Mouse (Mus musculus) forebrain, embryonic 15.5 days (tissue): ENCODE results near the gene Pom121l2. TPM values are rescaled to one million over a fixed set of nuclear protein-coding genes. Genes with fewer than 3 reads are reported as not detected.
A peak's percentile ranks its signal among the peaks of the same experiment; 100 is the strongest.
"Not testable (repeated sequence)": the region's sequence is repeated elsewhere in the genome, so short reads cannot be mapped to it uniquely, and the experiment has no call there.

Source experiments
- ATAC-seq: fragments of 200-750 bp; cut with Nextera tagmentation; replicated peaks from 2 replicates; pipeline ENCODE4 v1.8.0; 2017; ENCODE audit warnings: mild to moderate bottlenecking, moderate TSS enrichment, moderate library complexity
- H3K27ac ChIP-seq: fragments of 300-500 bp; sonication (generic); replicated peaks from 2 replicates; pipeline ENCODE4 v1.5.1; 2015; ENCODE audit warnings: mild to moderate bottlenecking, inconsistent platforms
- H3K27me3 ChIP-seq: fragments of 300-500 bp; sonication (generic); 2 replicates; pipeline ENCODE4 v1.6.1; 2015; ENCODE audit warnings: inconsistent platforms
- H3K36me3 ChIP-seq: fragments of 300-500 bp; sonication (generic); 2 replicates; pipeline ENCODE4 v1.6.1; 2015; ENCODE audit warnings: mild to moderate bottlenecking, inconsistent platforms
- H3K4me1 ChIP-seq: fragments of 300-500 bp; sonication (generic); 2 replicates; pipeline ENCODE4 v1.6.1; 2015; ENCODE audit warnings: inconsistent platforms
- H3K4me2 ChIP-seq: fragments of 300-500 bp; sonication (generic); replicated peaks from 2 replicates; pipeline ENCODE4 v1.6.1; 2015; ENCODE audit warnings: mild to moderate bottlenecking, inconsistent platforms
- H3K4me3 ChIP-seq: fragments of 300-500 bp; sonication (generic); 2 replicates; pipeline ENCODE4 v1.5.1; 2015; ENCODE audit warnings: mild to moderate bottlenecking, inconsistent platforms
- H3K9ac ChIP-seq: fragments of 300-500 bp; sonication (generic); replicated peaks from 2 replicates; pipeline ENCODE4 v1.6.1; 2015; ENCODE audit warnings: mild to moderate bottlenecking, inconsistent platforms
- H3K9me3 ChIP-seq: fragments of 300-500 bp; sonication (generic); 2 replicates; pipeline ENCODE4 v1.6.1; 2016; ENCODE audit warnings: inconsistent platforms
- WGBS: fragments of 180-500 bp; shearing (Covaris S2); methylation state at CpG from one replicate; pipeline ENCODE4 v1.1.7; 2015; ENCODE audit warnings: mixed read lengths; 5-methylcytosine and 5-hydroxymethylcytosine counted together
- polyA plus RNA-seq: library from polyadenylated mRNA; unstranded; fragments of >200 nt; fragmentation: Nextera tagmentation; extraction: Ambion mirVana; gene quantifications from 2 replicates; pipeline ENCODE4 v1.2.1, GENCODE M21; 2015

Gene Pom121l2
- polyA plus RNA-seq, 1 experiment from 2014 or later = not detected

GRCm38 (mm10) chr13:22026058-22027031, 45.4 kb downstream of the Pom121l2 start:
- peak; percentile 69 for ATAC-seq
- Histone ChIP-seq H3K9ac (peak overlapping the region; percentile 41), H3K4me3 (peak overlapping the region; percentile 49), H3K27ac (peak overlapping the region; percentile 67), H3K4me2 (peak overlapping the region; percentile 63), H3K27me3 (no peaks in the 10 kb centered on the region), H3K9me3 (no peaks in the 10 kb centered on the region), H3K36me3 (no peaks in the 10 kb centered on the region), H3K4me1 (peaks cover 20% of the 10 kb centered on the region)
- WGBS = 1% methylated on average over 35 of the region's 35 CpGs

DNA sequence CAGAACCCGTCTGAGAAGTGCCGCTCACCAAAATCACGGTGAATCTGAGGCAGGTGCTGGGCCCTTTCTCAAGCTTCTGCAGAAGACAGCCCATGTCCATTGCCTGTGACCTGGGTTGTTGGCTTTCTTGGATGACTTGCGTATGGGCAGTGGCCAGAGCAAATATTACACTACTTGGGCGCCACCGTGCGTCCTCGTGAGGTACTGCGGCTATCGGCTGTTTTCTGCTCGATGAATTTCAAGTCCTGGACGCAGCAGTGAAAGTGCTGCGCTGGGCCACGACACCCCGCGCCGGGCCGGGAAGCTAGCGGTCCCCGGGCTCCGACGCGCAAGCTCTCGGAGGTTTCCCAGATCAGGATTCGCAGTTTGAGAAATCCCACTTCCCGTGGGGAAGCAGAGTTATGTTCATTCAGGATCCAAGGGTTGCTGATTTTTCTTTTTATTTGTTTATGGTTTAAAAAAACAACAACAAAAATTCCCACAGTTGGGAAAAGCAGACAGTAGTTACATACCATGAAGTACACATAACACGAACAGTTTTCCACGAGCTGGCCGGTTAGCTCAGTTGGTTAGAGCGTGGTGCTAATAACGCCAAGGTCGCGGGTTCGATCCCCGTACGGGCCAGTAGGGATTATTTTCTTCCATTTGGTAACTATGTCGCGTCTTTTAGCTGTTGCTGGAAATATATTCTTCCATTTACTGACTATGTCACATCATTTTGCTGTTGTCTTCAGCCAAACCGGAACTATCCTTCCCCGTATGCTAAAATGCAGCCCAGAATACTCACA, 47.9 kb downstream of the Pom121l2 start:
- peak overlapping the region; percentile 63 for H3K4me2 ChIP-seq
- no peaks in the 10 kb centered on the region for H3K9me3 ChIP-seq
- ATAC-seq = peak; percentile 70
- peaks cover 11% of the 10 kb centered on the region for H3K4me1 ChIP-seq
- H3K4me3 ChIP-seq = peak overlapping the region; percentile 57
- H3K36me3 ChIP-seq = no peaks in the 10 kb centered on the region
- peak overlapping the region; percentile 64 for H3K9ac ChIP-seq
- H3K27me3 ChIP-seq = no peaks in the 10 kb centered on the region
- under 1% methylated on average over 40 of the region's 40 CpGs for WGBS
- H3K27ac ChIP-seq = peak overlapping the region; percentile 80

DNA sequence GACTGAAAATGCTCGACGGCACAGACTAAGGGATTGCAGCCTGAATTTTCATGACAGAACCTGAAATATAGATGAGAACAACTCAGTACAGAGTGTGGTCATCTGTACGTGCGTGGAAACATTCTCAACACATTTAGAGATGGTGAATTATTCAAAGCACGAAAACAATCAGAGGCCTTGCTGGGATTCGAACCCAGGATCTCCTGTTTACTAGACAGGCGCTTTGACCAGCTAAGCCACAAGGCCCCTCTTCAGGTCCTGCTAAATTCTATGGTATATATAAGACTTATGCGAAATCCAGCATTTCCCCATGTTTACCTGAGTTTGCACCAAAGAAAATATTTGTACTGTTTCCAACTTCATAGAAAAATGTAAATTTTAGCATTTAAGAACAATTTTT, 48.9 kb downstream of the Pom121l2 start:
- no peaks in the 10 kb centered on the region for H3K27me3 ChIP-seq
- H3K4me2 ChIP-seq = no peak overlapping the region
- no peak overlapping the region for H3K4me3 ChIP-seq
- peaks cover 18% of the 10 kb centered on the region for H3K4me1 ChIP-seq
- 29% methylated on average over 8 of the region's 8 CpGs for WGBS
- no peak overlapping the region for H3K9ac ChIP-seq
- no peak for ATAC-seq
- no peak overlapping the region for H3K27ac ChIP-seq
- no peaks in the 10 kb centered on the region for H3K9me3 ChIP-seq
- no peaks in the 10 kb centered on the region for H3K36me3 ChIP-seq

DNA sequence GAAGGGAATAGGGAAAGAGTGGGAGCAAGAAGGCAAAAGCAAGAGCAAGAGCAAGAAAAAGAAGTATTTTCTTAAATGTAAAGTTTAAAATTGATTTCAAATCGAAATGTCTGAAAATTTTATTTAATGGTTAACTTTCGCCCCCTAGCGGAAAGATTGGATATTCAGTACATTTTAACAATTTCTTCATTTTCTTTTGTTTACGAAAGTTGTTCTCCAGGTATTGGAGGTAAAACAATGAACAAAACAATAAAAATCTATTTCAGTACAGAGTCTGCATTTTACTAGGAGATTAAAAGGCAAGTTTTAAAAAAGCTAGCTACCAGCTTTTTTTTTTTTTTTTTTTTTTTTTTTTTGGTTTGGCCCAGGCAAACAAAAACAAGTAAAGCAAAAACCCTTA, 49.5 kb downstream of the Pom121l2 start:
- no peak overlapping the region for H3K27ac ChIP-seq
- ATAC-seq = no peak
- H3K4me1 ChIP-seq = peaks cover 19% of the 10 kb centered on the region
- H3K9ac ChIP-seq = no peak overlapping the region
- no peak overlapping the region for H3K4me3 ChIP-seq
- H3K36me3 ChIP-seq = no peaks in the 10 kb centered on the region
- no peak overlapping the region for H3K4me2 ChIP-seq
- no peaks in the 10 kb centered on the region for H3K9me3 ChIP-seq
- 12% methylated on average over 4 of the region's 4 CpGs for WGBS
- H3K27me3 ChIP-seq = no peaks in the 10 kb centered on the region

DNA sequence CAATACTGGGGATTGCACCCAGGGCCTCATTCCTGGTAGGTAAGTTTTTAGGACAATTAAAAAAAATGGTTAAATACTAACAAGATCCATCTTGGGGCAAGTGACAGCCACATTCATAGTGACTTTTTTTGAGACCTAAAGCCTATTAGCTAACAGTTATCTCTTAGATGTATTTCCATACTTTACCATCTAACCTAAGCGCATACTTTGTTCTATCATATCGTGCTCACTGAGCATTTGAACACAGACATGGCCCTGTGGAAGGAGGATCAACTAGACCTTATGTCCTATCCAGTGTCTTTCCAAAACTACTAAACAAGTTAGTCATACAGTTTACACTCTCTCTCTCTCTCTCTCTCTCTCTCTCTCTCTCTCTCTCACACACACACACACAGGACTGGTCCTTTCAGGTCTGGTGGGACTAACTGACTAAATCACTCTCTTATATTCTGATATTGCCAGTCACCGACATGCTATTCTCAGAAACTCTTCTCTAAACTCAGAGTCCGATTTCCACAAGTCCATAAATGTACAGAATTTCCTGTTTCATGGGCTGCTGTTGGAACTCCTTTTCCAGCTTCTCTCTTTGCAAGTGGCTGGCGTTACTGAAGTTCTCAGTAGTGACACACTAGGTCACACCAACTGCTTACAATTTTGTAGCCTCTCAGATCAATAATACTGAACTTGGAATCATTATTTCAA, 52.9 kb downstream of the Pom121l2 start:
- WGBS = 42% methylated on average over 5 of the region's 5 CpGs
- H3K4me1 ChIP-seq = peaks cover 20% of the 10 kb centered on the region
- ATAC-seq = no peak
- peak overlapping the region; percentile 49 for H3K9ac ChIP-seq
- peak overlapping the region; percentile 53 for H3K4me2 ChIP-seq
- no peaks in the 10 kb centered on the region for H3K9me3 ChIP-seq
- no peaks in the 10 kb centered on the region for H3K27me3 ChIP-seq
- no peak overlapping the region for H3K27ac ChIP-seq
- H3K4me3 ChIP-seq = peak overlapping the region; percentile 46; the same call in 1 of the 2 replicates
- no peaks in the 10 kb centered on the region for H3K36me3 ChIP-seq

GRCm38 (mm10) chr13:22034443-22035266, 53.7 kb downstream of the Pom121l2 start:
- peak; percentile 32; the same call in 1 of the 2 replicates for ATAC-seq
- Histone ChIP-seq H3K4me1 (peaks cover 17% of the 10 kb centered on the region), H3K4me3 (peak overlapping the region; percentile 46), H3K9me3 (no peaks in the 10 kb centered on the region), H3K9ac (peak overlapping the region; percentile 49), H3K4me2 (peak overlapping the region; percentile 53), H3K27me3 (no peaks in the 10 kb centered on the region), H3K36me3 (no peaks in the 10 kb centered on the region), H3K27ac (peak overlapping the region; percentile 65)
- under 1% methylated on average over 14 of the region's 14 CpGs for WGBS

- WGBS = under 1% methylated on average over 30 of the region's 69 CpGs
- H3K4me2 ChIP-seq = peak within 1 kb of the TSS; percentile 53
- not testable (repeated sequence) for H3K9me3 ChIP-seq, H3K27me3 ChIP-seq, H3K36me3 ChIP-seq
- peak within 1 kb of the TSS; percentile 46 for H3K4me3 ChIP-seq
- peak; percentile 99 for ATAC-seq
- H3K27ac ChIP-seq = peak within 1 kb of the TSS; percentile 70
- peak within 1 kb of the TSS; percentile 49 for H3K9ac ChIP-seq
- H3K4me1 ChIP-seq = peaks cover 25% of the 10 kb centered on the region
Observed at GRCm38 (mm10) chr13:22035267-22036148, 54.5 kb downstream of the Pom121l2 start, which contains the start of the genes Hist1h2ah and Hist1h2bk. Gene Hist1h2ah (minus strand): TSS chr13:22035568. Gene Hist1h2bk (plus strand): TSS chr13:22035870.

DNA sequence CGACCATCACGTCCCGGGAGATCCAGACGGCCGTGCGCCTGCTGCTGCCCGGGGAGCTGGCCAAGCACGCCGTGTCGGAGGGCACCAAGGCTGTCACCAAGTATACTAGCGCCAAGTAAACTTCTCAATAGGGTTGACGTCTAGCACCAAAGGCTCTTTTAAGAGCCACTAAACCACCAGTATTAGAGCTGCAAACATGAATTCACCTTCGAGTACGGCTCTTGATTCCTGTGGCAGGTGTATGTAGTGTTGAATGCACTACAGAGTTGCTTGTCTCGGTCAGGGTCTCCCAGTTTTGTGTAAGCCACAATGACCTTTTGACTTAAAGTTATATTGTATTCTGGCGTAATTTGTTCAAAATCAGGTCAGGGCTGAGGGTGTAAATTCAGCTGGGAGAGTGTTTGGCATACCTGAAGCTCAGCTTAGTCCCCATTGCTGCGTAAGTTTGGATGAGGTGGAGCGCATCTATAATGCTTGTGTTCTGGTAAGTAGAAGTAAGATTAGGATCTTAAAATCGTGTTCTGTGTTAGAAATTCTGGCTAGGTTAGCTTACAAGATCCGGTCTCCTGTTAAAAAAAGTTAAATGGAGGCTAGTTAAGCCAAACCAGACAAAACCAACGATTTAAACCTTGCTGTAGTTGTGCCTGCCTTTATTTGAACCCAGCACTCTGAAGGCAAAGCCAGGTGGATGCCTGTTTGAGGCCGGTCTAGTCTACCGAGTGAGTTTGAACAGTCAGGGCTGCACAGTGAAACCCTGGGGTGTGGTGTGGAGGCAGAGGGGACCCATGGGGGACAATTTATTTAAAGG, 55.4 kb downstream of the Pom121l2 start:
- H3K4me1 ChIP-seq = peaks cover 30% of the 10 kb centered on the region
- H3K4me2 ChIP-seq = peak overlapping the region; percentile 53
- H3K27ac ChIP-seq = peak overlapping the region; percentile 70
- H3K4me3 ChIP-seq = peak overlapping the region; percentile 46
- WGBS = 1% methylated on average over 23 of the region's 23 CpGs
- H3K9me3 ChIP-seq = no peaks in the 10 kb centered on the region
- no peak; the same call in 1 of the 2 replicates for ATAC-seq
- no peaks in the 10 kb centered on the region for H3K27me3 ChIP-seq
- peak overlapping the region; percentile 46 for H3K9ac ChIP-seq
- H3K36me3 ChIP-seq = no peaks in the 10 kb centered on the region

- H3K27ac ChIP-seq = peak overlapping the region; percentile 70
- peak overlapping the region; percentile 46 for H3K9ac ChIP-seq
- no peaks in the 10 kb centered on the region for H3K36me3 ChIP-seq
- H3K27me3 ChIP-seq = no peaks in the 10 kb centered on the region
- H3K4me2 ChIP-seq = peak overlapping the region; percentile 53; the same call in 1 of the 2 replicates
- no peak for ATAC-seq
- peaks cover 36% of the 10 kb centered on the region for H3K4me1 ChIP-seq
- H3K4me3 ChIP-seq = peak overlapping the region; percentile 46
- H3K9me3 ChIP-seq = no peaks in the 10 kb centered on the region
- WGBS = 58% methylated on average over 3 of the region's 3 CpGs
Observed at GRCm38 (mm10) chr13:22036986-22037385, 56.0 kb downstream of the Pom121l2 start.
